Mouse (Mus musculus) midbrain, postnatal 0 days (tissue): ENCODE measurements around the gene Ensa. TPM values are rescaled to one million over a fixed set of nuclear protein-coding genes. Genes with fewer than 3 reads are reported as not detected.

Experiments
- ATAC-seq: fragments of 200-750 bp; cut with Nextera tagmentation; 2 replicates; pipeline ENCODE4 v1.8.0; 2017; ENCODE audit warnings: moderate number of reproducible peaks, mild to moderate bottlenecking, moderate TSS enrichment, moderate library complexity; ENCODE audit not compliant: low FRiP score
- DNase-seq: peaks from one replicate; pipeline ENCODE4 v3.0.0-alpha.2; 2015; ENCODE audit warnings: low spot score
- H3K27ac ChIP-seq: fragments of 300-500 bp; sonication (generic); 2 replicates; pipeline ENCODE4 v1.5.1; 2014; ENCODE audit warnings: low read depth, mild to moderate bottlenecking, low read length, mixed read lengths
- H3K27me3 ChIP-seq: fragments of 300-500 bp; sonication (generic); 2 replicates; pipeline ENCODE4 v1.6.1; 2014; ENCODE audit warnings: low read length, control low read depth, mixed read lengths; ENCODE audit not compliant: insufficient read depth
- H3K36me3 ChIP-seq: fragments of 300-500 bp; sonication (generic); 2 replicates; pipeline ENCODE4 v1.6.1; 2014; ENCODE audit warnings: low read length, control low read depth, mixed read lengths; ENCODE audit not compliant: insufficient read depth
- H3K4me1 ChIP-seq: fragments of 300-500 bp; sonication (generic); 2 replicates; pipeline ENCODE4 v1.6.1; 2014; ENCODE audit warnings: mild to moderate bottlenecking, control low read depth, antibody characterized with exemption, low read length, mixed read lengths; ENCODE audit not compliant: insufficient read depth
- H3K4me2 ChIP-seq: fragments of 300-500 bp; sonication (generic); 2 replicates; pipeline ENCODE4 v1.6.1; 2014; ENCODE audit warnings: low read depth, mild to moderate bottlenecking, low read length, mixed read lengths; ENCODE audit not compliant: poor library complexity, severe bottlenecking
- H3K4me3 ChIP-seq: fragments of 300-500 bp; sonication (generic); 2 replicates; pipeline ENCODE4 v1.5.1; 2014; ENCODE audit warnings: low read depth, mild to moderate bottlenecking, low read length, moderate library complexity
- H3K9ac ChIP-seq: fragments of 300-500 bp; sonication (generic); replicated peaks from 2 replicates; pipeline ENCODE4 v1.6.1; 2014; ENCODE audit warnings: mild to moderate bottlenecking, low read length, moderate library complexity, mixed read lengths; ENCODE audit not compliant: poor library complexity, severe bottlenecking
- H3K9me3 ChIP-seq: fragments of 300-500 bp; sonication (generic); 2 replicates; pipeline ENCODE4 v1.6.1; 2016; ENCODE audit warnings: low read length, control low read depth
- CTCF ChIP-seq: IDR thresholded peaks from 2 replicates; pipeline ENCODE4 v1.5.1; 2016; ENCODE audit warnings: antibody characterized with exemption, mild to moderate bottlenecking
- WGBS: fragments of 180-500 bp; shearing (Covaris S2); extraction: QIAGEN DNeasy Blood & Tissue Kit; methylation state at CpG from one replicate; pipeline ENCODE4 v1.1.7; 2014; 5-methylcytosine and 5-hydroxymethylcytosine counted together
- polyA plus RNA-seq: library from polyadenylated mRNA; unstranded; fragments of >200 nt; fragmentation: Nextera tagmentation; extraction: Ambion mirVana; gene quantifications from 2 replicates; pipeline ENCODE4 v1.2.1, GENCODE M21; 2015
- total RNA-seq: library from RNA; depleted of rRNA; stranded (reverse); fragments of >200 nt; gene quantifications from 2 replicates; pipeline ENCODE4 v1.2.3, GENCODE M21; 2014; rRNA removed

Ensa gene
- total and polyA plus RNA-seq, 2 experiments from 2014 or later = 100 to 169 TPM

DNA sequence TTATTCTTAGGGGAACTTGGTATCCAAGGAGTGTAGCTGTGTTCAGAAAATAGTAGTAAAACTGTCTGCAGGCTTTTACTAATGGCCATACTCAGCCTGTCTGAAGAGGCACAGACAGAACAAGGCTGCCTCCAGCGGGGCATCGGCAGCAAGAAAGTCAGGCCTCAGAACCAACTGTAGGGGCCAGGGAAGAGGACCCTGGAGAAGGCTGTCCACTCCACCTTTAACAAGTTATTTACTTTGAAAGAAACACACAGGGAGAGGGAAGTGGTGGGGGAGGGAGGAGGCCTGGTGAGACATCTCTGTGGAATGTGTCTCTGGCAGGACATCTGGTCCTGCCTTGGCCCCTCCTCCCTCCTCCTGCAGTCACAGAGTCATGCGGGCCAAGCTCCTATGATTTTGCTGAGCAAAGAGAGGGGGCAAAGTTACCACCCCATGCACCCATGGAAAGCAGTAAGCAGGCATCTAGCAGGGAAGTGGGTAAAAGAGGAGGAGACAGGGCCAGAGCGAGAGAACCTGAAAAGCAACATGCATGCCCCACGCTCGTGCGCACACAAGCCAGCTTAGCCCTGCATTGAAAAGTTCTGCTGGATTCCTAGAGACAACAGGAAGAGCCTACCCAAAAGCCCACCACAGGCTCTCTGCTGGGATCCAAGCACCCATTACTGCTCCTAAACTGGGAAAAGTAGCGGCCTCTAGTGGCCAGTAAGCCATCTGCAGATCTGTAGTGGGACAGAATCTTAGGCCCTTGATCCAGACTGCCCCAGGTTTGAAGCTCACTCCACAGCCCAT lies 50.7 kb downstream of the Ensa start:
- Histone ChIP-seq H3K4me3 (no peak overlapping the region), H3K4me2 (no peak overlapping the region), H3K27ac (peak overlapping the region; percentile 65), H3K9me3 (no peaks in the 10 kb centered on the region), H3K36me3 (no peaks in the 10 kb centered on the region), H3K27me3 (no peaks in the 10 kb centered on the region), H3K4me1 (no peaks in the 10 kb centered on the region), H3K9ac (0 out of 2 replicates have a peak overlapping the region, but pooled peaks have one; percentile 13)
- peak; percentile 74 for DNase-seq
- WGBS = 34% methylated on average over 8 of the region's 8 CpGs
- ATAC-seq = no peak
- TF ChIP-seq CTCF = peak; percentile 83

DNA sequence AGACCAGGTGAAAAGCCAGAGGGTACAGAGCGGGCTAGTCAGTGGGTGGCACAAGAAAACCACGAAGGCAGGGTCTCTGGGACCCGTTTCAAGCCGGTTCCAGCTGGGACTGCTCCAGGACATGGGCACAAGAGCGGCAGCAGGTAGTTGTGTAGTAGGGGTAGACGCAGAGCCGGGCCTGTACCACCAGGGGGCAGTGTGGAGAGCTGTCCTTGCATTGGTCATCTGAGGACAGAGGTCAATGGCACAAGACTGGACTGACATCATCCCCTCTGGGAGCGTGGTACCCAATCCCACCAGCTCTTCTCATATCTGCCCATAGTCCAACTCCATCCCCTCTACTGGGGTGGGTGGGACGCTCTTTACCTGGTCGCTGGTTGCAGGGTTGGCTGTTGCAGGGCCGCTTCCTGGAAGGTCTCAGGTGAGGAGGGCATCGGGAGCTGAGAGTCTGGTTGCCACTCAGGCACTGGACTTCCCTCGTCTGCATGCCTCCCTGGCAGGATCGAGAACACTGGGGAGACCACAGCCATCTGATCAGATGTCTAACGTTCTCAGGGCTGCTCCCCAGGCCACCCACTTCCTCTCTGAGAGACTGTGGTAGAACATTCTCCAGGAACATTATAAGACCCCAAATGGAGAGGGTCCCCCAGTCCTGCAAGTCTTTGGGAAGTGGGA lies 52.1 kb downstream of the Ensa start:
- no peak overlapping the region for H3K27ac ChIP-seq
- 59% methylated on average over 15 of the region's 15 CpGs for WGBS
- ATAC-seq (no peak), DNase-seq (peak; percentile 53)
- H3K9me3 ChIP-seq = no peaks in the 10 kb centered on the region
- H3K4me2 ChIP-seq = no peak overlapping the region
- TF ChIP-seq CTCF = peak; percentile 67
- H3K9ac ChIP-seq = no peak overlapping the region
- no peak overlapping the region for H3K4me3 ChIP-seq
- no peaks in the 10 kb centered on the region for H3K4me1 ChIP-seq
- H3K36me3 ChIP-seq = no peaks in the 10 kb centered on the region
- no peaks in the 10 kb centered on the region for H3K27me3 ChIP-seq

DNA sequence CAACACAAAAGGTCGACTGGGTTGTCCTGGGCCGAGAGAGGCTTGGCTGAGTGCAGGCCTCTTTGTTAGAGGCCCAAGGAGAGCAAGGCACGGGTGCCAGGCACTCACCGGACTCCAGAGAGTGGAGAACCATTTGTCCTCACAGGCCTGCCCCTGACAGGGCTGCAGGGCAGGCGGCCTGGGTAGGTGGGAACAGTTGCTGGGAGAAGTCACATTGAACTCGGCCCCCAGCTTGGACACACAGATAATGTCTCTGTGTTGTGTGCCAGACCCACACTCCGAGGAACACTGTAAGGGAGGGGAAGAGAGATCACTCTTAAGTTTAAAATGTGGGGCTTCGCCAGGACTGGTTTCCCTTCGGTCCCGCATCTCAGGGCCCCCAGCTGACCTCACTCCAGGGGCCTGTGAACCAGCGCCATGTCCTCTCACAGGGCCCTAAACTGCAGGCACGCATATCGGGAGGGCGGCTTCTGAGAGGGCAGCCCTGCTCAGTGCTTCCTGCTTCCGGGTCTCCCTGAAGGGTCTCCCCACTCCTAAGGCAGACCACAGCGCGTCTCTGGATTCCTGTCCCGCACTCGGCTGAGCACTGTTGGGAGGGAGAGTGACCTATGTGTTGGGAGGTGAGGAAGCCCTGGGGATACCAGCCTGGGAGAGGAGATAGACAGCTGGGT lies 52.8 kb downstream of the Ensa start:
- no peak overlapping the region for H3K27ac ChIP-seq
- DNase-seq = no peak
- no peak overlapping the region for H3K4me3 ChIP-seq
- no peaks in the 10 kb centered on the region for H3K36me3 ChIP-seq
- H3K9me3 ChIP-seq = no peaks in the 10 kb centered on the region
- H3K4me1 ChIP-seq = no peaks in the 10 kb centered on the region
- no peaks in the 10 kb centered on the region for H3K27me3 ChIP-seq
- no peak overlapping the region for H3K9ac ChIP-seq
- no peak for TF ChIP-seq CTCF
- WGBS = 82% methylated on average over 19 of the region's 19 CpGs
- H3K4me2 ChIP-seq = no peak overlapping the region
- no peak for ATAC-seq

DNA sequence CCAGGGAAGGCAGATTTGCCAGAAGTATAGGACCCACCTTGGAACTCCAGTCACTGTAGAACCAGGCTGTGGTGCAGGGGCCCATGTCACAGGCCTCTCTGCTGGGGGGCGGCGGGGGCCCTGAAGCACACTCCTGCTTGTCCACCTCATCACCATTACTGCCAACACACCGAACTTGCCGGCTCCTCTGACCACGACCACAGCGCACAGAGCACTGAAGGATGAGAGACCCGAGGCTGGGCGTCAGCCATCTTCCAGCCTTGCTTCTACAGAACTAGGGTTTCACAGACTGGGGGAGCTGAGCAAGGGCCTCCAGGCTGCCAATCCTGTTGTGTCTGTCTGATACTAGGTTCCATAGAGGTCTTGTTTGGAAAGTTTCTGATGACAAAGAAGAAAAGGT lies 54.8 kb downstream of the Ensa start:
- no peaks in the 10 kb centered on the region for H3K9me3 ChIP-seq
- WGBS = 97% methylated on average over 8 of the region's 8 CpGs
- TF ChIP-seq CTCF = no peak
- H3K36me3 ChIP-seq = no peaks in the 10 kb centered on the region
- DNase-seq (no peak), ATAC-seq (no peak)
- no peaks in the 10 kb centered on the region for H3K27me3 ChIP-seq
- no peak overlapping the region for H3K27ac ChIP-seq
- H3K9ac ChIP-seq = no peak overlapping the region
- no peaks in the 10 kb centered on the region for H3K4me1 ChIP-seq
- no peak overlapping the region for H3K4me2 ChIP-seq
- no peak overlapping the region for H3K4me3 ChIP-seq

DNA sequence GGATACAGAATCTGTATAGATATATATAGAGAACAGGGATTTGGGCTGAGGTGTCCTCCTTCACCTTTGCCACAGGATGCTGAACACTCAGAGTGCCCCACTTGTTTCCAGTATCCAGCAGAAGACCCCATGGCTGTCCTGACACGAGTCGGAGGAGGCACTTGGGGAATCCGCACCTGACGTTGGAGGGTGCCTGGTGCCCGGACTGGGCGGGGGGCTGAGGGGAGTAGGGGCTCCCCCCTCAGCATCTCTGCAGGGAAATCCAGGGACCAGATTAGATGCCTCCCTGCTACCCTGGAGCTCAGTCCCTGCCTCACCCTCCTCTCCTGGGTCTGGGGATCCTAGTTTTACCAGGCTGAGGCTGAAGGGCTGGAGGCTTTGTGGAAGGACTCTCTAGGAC lies 55.9 kb downstream of the Ensa start:
- TF ChIP-seq CTCF = no peak
- Histone ChIP-seq H3K4me3 (no peak overlapping the region), H3K4me1 (no peaks in the 10 kb centered on the region), H3K9ac (no peak overlapping the region), H3K27ac (no peak overlapping the region), H3K9me3 (no peaks in the 10 kb centered on the region), H3K4me2 (no peak overlapping the region), H3K36me3 (no peaks in the 10 kb centered on the region), H3K27me3 (no peaks in the 10 kb centered on the region)
- DNase-seq (no peak), ATAC-seq (no peak)
- 88% methylated on average over 6 of the region's 6 CpGs for WGBS

DNA sequence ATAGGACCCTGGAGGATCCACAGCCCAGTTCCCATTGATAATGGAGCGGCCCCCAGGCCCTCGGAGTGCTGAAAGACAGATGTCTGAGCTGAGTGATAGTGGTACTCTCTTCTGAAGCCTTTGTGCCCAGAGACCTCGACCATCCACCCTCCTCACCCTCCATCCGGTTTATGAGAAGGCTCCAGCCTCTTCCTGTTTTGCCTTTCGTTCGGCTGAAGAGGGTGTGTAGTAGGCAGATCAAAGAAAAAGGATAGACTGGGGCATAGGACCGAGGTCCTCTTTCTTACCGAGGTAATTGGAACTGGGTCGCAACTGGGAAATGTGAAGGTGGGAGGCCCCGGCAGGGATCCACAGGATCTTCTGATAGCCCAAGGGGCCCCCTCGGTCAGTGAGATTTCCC lies 56.6 kb downstream of the Ensa start:
- no peak for TF ChIP-seq CTCF
- no peak for ATAC-seq
- H3K9ac ChIP-seq = no peak overlapping the region

More for the DNA sequence above, 56.6 kb downstream of the Ensa start:
- DNase-seq = no peak
- WGBS = 59% methylated on average over 11 of the region's 11 CpGs
- no peak overlapping the region for H3K4me3 ChIP-seq
- no peaks in the 10 kb centered on the region for H3K9me3 ChIP-seq
- H3K4me2 ChIP-seq = no peak overlapping the region
- H3K27ac ChIP-seq = no peak overlapping the region
- H3K36me3 ChIP-seq = no peaks in the 10 kb centered on the region
- no peaks in the 10 kb centered on the region for H3K27me3 ChIP-seq
- no peaks in the 10 kb centered on the region for H3K4me1 ChIP-seq

Other genes with a start within 250 kb of the Ensa start
- gene 4930558C23Rik, start 222.2 kb upstream of the Ensa start, total RNA-seq = not detected in 2 replicates
- gene 4930558C23Rik, start 222.2 kb upstream of the Ensa start, polyA plus RNA-seq = not detected in 2 replicates
- 12.4 and 25.7 TPM in 2 replicates for gene Arnt, start 190.6 kb upstream of the Ensa start, total RNA-seq
- 6.9 and 8.7 TPM in 2 replicates for gene Arnt, start 190.6 kb upstream of the Ensa start, polyA plus RNA-seq
- 3.6 and 6.5 TPM in 2 replicates for gene Ctsk, start 125.7 kb upstream of the Ensa start, total RNA-seq
- gene Ctsk, start 125.7 kb upstream of the Ensa start, polyA plus RNA-seq = 7.7 and 10.1 TPM in 2 replicates
- gene Ctss, start 98.2 kb upstream of the Ensa start, total RNA-seq = 18.8 and 19.2 TPM in 2 replicates
- gene Ctss, start 98.2 kb upstream of the Ensa start, polyA plus RNA-seq = 19.6 and 20.0 TPM in 2 replicates
- not detected in 2 replicates for gene Hormad1, start 65.3 kb upstream of the Ensa start, total RNA-seq
- gene Hormad1, start 65.3 kb upstream of the Ensa start, polyA plus RNA-seq = not detected in 2 replicates
- 19.1 and 22.2 TPM in 2 replicates for gene Golph3l, start 36.1 kb upstream of the Ensa start, total RNA-seq
- 18.8 and 19.8 TPM in 2 replicates for gene Golph3l, start 36.1 kb upstream of the Ensa start, polyA plus RNA-seq
- gene Mcl1, start 33.8 kb downstream of the Ensa start, total RNA-seq = 105 and 136 TPM in 2 replicates
- gene Mcl1, start 33.8 kb downstream of the Ensa start, polyA plus RNA-seq = 35.8 and 42.8 TPM in 2 replicates
- gene Adamtsl4, start 62.9 kb downstream of the Ensa start, total RNA-seq = 1.3 and 1.4 TPM in 2 replicates
- 1.0 and 1.4 TPM in 2 replicates for gene Adamtsl4, start 62.9 kb downstream of the Ensa start, polyA plus RNA-seq
- gene Ecm1, start 114.6 kb downstream of the Ensa start, total RNA-seq = 6.2 and 9.9 TPM in 2 replicates
- 9.7 and 10.8 TPM in 2 replicates for gene Ecm1, start 114.6 kb downstream of the Ensa start, polyA plus RNA-seq
- 34.7 and 39.8 TPM in 2 replicates for gene Tars2, start 135.2 kb downstream of the Ensa start, total RNA-seq
- 40.8 and 45.0 TPM in 2 replicates for gene Tars2, start 135.2 kb downstream of the Ensa start, polyA plus RNA-seq
- gene Rprd2, start 193.9 kb downstream of the Ensa start, total RNA-seq = 28.8 and 30.6 TPM in 2 replicates
- gene Rprd2, start 193.9 kb downstream of the Ensa start, polyA plus RNA-seq = 20.1 and 23.6 TPM in 2 replicates
- 9.3 and 11.0 TPM in 2 replicates for gene Prpf3, start 230.9 kb downstream of the Ensa start, total RNA-seq
- gene Prpf3, start 230.9 kb downstream of the Ensa start, polyA plus RNA-seq = 24.0 and 26.9 TPM in 2 replicates
- 82.9 and 88.3 TPM in 2 replicates for gene Mrps21, start 246.5 kb downstream of the Ensa start, total RNA-seq
- gene Mrps21, start 246.5 kb downstream of the Ensa start, polyA plus RNA-seq = 241 TPM in 2 replicates